In the genomic region with DNA sequence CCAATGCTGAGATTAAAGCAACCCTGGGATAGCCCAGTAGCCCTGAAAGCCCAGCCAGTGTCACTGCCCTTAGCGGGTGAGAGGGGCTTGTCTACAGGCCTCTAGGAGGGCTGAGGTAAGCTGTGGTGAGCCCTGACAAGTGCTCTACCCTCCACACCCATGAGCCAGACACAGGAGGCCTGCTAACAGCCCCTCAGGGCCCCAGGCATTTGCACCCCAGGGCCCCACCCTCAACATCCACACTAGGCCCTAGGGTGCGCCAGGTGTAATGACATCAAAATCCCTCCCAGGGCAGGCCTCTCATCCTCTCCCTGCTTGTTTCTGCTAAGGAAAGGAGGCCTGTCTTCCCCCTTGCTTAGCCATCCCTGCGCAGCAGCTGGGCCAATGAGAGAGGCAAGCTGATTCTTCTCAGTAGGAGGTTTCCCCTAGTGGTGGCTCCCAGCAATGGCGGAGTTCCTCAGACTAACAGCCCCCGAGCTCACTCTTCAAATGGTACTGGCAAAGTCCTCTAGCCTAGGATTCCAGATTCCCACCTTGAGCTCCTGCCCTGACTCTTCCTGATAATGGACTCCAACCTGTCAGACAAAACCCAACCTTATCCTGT, we compare ENCODE assay signal across 9 mouse cellular contexts. TPM values are rescaled to one million over a fixed set of nuclear protein-coding genes. Genes with fewer than 3 reads are reported as not detected.
DNase-seq lines count a peak whose midpoint lies in the region; ATAC-seq and TF ChIP-seq lines count a peak whose summit lies in the region.
"Had no signal": no experiment of that assay in that cellular context is flagged by ENCODE, and none has a peak within 500 bp of the region (broad histone marks: within the 10 kb centered on the region; RNA-seq: fewer than 3 reads in every experiment).

No protein-coding gene starts in this region.

- H3K4me3 ChIP-seq in liver, postnatal 0 days (ENCODE audit: low read depth, low read length), result no peak overlapping the region
- H3K4me3 ChIP-seq: megakaryocyte, embryonic 14.5 days had no signal

- H3K9me3 ChIP-seq in liver, postnatal 0 days (ENCODE audit: low read length), result no peaks in the 10 kb centered on the region

- 43% methylated on average over 5 of the region's 5 CpGs for WGBS in liver, postnatal 0 days (ENCODE audit: insufficient replicate concordance)

- no peak overlapping the region for H3K27ac ChIP-seq in liver, postnatal 0 days (ENCODE audit: low read depth)

- TF ChIP-seq EP300 in liver, postnatal 0 days (IDR thresholded peaks at IDR 0.05; ENCODE audit: low read depth), result no peak

- H3K27me3 ChIP-seq in liver, postnatal 0 days (ENCODE audit: insufficient read depth, low read length), result no peaks in the 10 kb centered on the region; the same call in 1 of the 2 replicates

- H3K36me3 ChIP-seq in liver, postnatal 0 days (replicated peaks; ENCODE audit: insufficient read depth, low read length), result no peaks in the 10 kb centered on the region

- H3K9ac ChIP-seq in liver, postnatal 0 days (replicated peaks), result no peak overlapping the region

- peaks cover 3% of the 10 kb centered on the region; the same call in 1 of the 2 replicates for H3K4me1 ChIP-seq in liver, postnatal 0 days (ENCODE audit: insufficient read depth)

- TF ChIP-seq CTCF in liver, postnatal 0 days (IDR thresholded peaks at IDR 0.05; ENCODE audit: low read depth), result peak; percentile 60

- DNase-seq in cerebellum, adult 9-10 months, result peak; percentile 13
- peak; percentile 43 to 47 for DNase-seq in layer of hippocampus, postnatal 10 days (ENCODE audit: low spot score in 2 of 2)
- no peak for DNase-seq in layer of hippocampus, adult 9-11 months
- DNase-seq in R1 (ENCODE audit: low read depth, low spot score), result peak; percentile 80
- DNase-seq in liver, postnatal 0 days, result no peak
- DNase-seq in frontal cortex, adult 2 months (ENCODE audit: extremely low spot score in 1 of 2, low spot score in 1 of 2), result no peak
- DNase-seq in ovary, postnatal 10 days (ENCODE audit: low spot score), result no peak

- no peak overlapping the region for H3K4me2 ChIP-seq in liver, postnatal 0 days (ENCODE audit: low read depth, low read length)

- ATAC-seq in cerebellum, adult (ENCODE audit: insufficient number of reproducible peaks, low FRiP score, low TSS enrichment), result no peak
- no peak for ATAC-seq in liver, postnatal 0 days

RNA-seq across cellular contexts. Expression of gene Ppara, which starts 22.1 kb away (rescaled TPM):
- total RNA-seq in layer of hippocampus, postnatal 10 days (2021), result 1 to 10 TPM; 2.3 to 2.9 TPM
- 169 and 185 TPM in 2 replicates for polyA plus RNA-seq in liver, postnatal 0 days (2015; fragmentation: Nextera tagmentation; extraction: Ambion mirVana)
- 1.4 and 1.5 TPM in 2 replicates for polyA plus RNA-seq in frontal cortex, adult 2 months (2012; rRNA removed)

Comparison
In these comparisons a context has a peak if more than half of its experiments do, and no peak if none do; other contexts are left out.
1. DNase-seq: peak in cerebellum, adult 9-10 months (single experiment), layer of hippocampus, postnatal 10 days (2 of 2) and R1 (single experiment); none in layer of hippocampus, adult 9-11 months (single experiment), liver, postnatal 0 days (single experiment), frontal cortex, adult 2 months (0 of 2) and ovary, postnatal 10 days (single experiment).
2. RNA of gene Ppara, which starts 22.1 kb away (polyA plus RNA-seq): 169 to 185 TPM in liver, postnatal 0 days; 1.4 to 1.5 TPM in frontal cortex, adult 2 months; every median in the first group is over 10 times any median in the second.